ENCODE assay signal across 21 mouse cellular contexts in the genomic region with DNA sequence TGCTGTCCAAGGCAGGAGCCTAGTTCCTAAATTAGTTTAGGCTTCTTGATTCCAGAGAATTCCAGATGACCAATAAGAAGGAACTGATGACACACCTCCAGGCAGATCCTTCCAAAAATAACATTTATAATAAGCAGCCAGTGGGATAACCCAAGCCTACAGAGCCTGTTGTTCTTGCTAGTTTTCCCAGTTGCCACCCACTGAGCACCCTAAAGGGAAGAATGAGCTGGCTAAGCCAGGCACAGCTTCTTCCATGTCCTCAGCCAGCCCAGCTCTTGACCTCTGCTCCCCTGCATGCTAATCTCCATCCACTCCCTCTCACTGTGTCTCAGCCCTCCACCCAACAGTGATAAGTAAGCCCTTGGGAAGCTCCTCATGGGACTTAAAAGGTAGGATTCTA. TPM values are rescaled to one million over a fixed set of nuclear protein-coding genes. Genes with fewer than 3 reads are reported as not detected.
DNase-seq lines count a peak whose midpoint lies in the region; ATAC-seq and TF ChIP-seq lines count a peak whose summit lies in the region.
"Had no signal": no experiment of that assay in that cellular context is flagged by ENCODE, and none has a peak within 500 bp of the region (broad histone marks: within the 10 kb centered on the region; RNA-seq: fewer than 3 reads in every experiment).

No protein-coding gene starts in this region.

- POLR2A ChIA-PET in Patski (lab: Charles Lee) = interaction anchor here (1.2 kb wide), 1 partner anchor 10 kb away, joined by 3 read pairs; no protein-coding TSS in a partner anchor

- no peak overlapping the region for H3K4me3 ChIP-seq in hindbrain, embryonic 13.5 days
- H3K4me3 ChIP-seq: embryonic facial prominence, embryonic 12.5 days; erythroblast, embryonic 14.5 days; limb, embryonic 15.5 days; liver, embryonic 15.5 days; neural tube, embryonic 13.5 days had no signal

- H3K9ac ChIP-seq in hindbrain, embryonic 13.5 days = no peak overlapping the region
- H3K9ac ChIP-seq: embryonic facial prominence, embryonic 12.5 days; hindbrain, embryonic 14.5 days; limb, embryonic 15.5 days; liver, embryonic 15.5 days; neural tube, embryonic 13.5 days had no signal

- H3K4me1 ChIP-seq in hindbrain, embryonic 13.5 days (replicated peaks) = no peaks in the 10 kb centered on the region
- H3K4me1 ChIP-seq: embryonic facial prominence, embryonic 12.5 days; limb, embryonic 15.5 days; neural tube, embryonic 13.5 days had no signal

- no peak overlapping the region for H3K4me2 ChIP-seq in hindbrain, embryonic 13.5 days
- H3K4me2 ChIP-seq: embryonic facial prominence, embryonic 12.5 days; hindbrain, embryonic 14.5 days; limb, embryonic 15.5 days; liver, embryonic 15.5 days; neural tube, embryonic 13.5 days had no signal

- no peak for TF ChIP-seq CTCF in Patski (IDR thresholded peaks at IDR 0.05)

- intact Hi-C loops in heart, postnatal 25 days (cut with DNase I) = loop anchor here (5.0 kb wide), 1 partner anchor 52 kb away; a partner anchor contains a TSS

- peak; percentile 86 for ATAC-seq in Patski
- ATAC-seq in hindbrain, embryonic 13.5 days (ENCODE audit: low FRiP score) = no peak
- ATAC-seq: CD4-positive, CD25-positive, alpha-beta regulatory T cell, adult 4 months; forebrain, embryonic 14.5 days; intestine, embryonic 16.5 days; lung, postnatal 0 days had no signal

- H3K36me3 ChIP-seq in hindbrain, embryonic 13.5 days = no peaks in the 10 kb centered on the region
- H3K36me3 ChIP-seq: embryonic facial prominence, embryonic 12.5 days; neural tube, embryonic 13.5 days had no signal

- H3K27ac ChIP-seq in hindbrain, embryonic 13.5 days = no peak overlapping the region
- H3K27ac ChIP-seq: embryonic facial prominence, embryonic 12.5 days; hindbrain, embryonic 14.5 days; kidney, postnatal 0 days; limb, embryonic 15.5 days; liver, embryonic 15.5 days; neural tube, embryonic 13.5 days had no signal

- H3K27me3 ChIP-seq in Patski = no peaks in the 10 kb centered on the region
- H3K27me3 ChIP-seq in hindbrain, embryonic 13.5 days = no peaks in the 10 kb centered on the region
- H3K27me3 ChIP-seq: embryonic facial prominence, embryonic 12.5 days; limb, embryonic 15.5 days; liver, embryonic 15.5 days; neural tube, embryonic 13.5 days had no signal

- in situ Hi-C loops in Patski (cut with MboI; ENCODE audit: low pct_unique_long_range_greater_than_20kb) = no loop called here

- DNase-seq in heart, adult 9 months (ENCODE audit: low spot score in 2 of 2) = peak; percentile 35 to 62
- DNase-seq in heart, postnatal 25 days (ENCODE audit: low spot score) = no peak
- DNase-seq in testis, postnatal 14 days (ENCODE audit: low spot score) = peak; percentile 58
- DNase-seq in testis, postnatal 10 days (ENCODE audit: low spot score) = no peak
- DNase-seq in Patski (ENCODE audit: low read depth, low spot score) = peak; percentile 80
- DNase-seq in induced T-regulatory cell, adult 2 months (ENCODE audit: low read depth) = peak; percentile 43
- DNase-seq in kidney, adult 8-10 months = no peak
- DNase-seq: adrenal gland, adult 2 months; layer of hippocampus, postnatal 36 days had no signal

- CTCF ChIA-PET in Patski (lab: Charles Lee) = interaction anchor here (1.8 to 2.3 kb wide), 3 partner anchors 10 to 168 kb away, joined by 4 to 10 read pairs (median 4); no protein-coding TSS in a partner anchor

- H3K9me3 ChIP-seq in hindbrain, embryonic 13.5 days = no peaks in the 10 kb centered on the region
- H3K9me3 ChIP-seq: embryonic facial prominence, embryonic 12.5 days; limb, embryonic 15.5 days; liver, embryonic 15.5 days; neural tube, embryonic 13.5 days had no signal

RNA-seq across cellular contexts. Expression of a gene that starts 51.4 kb away (rescaled TPM):
- total RNA-seq in heart, postnatal 25 days (2021) = 10 to 100 TPM in 1 of 2 experiments, 1 to 10 TPM in 1; 9.9 to 11.6 TPM
- 145 TPM for polyA plus RNA-seq in Patski (2021)
- 2.7 and 3.0 TPM in 2 replicates for polyA plus RNA-seq in hindbrain, embryonic 13.5 days (2015; fragmentation: Nextera tagmentation; extraction: Ambion mirVana)

Comparison
In these comparisons a context has a peak if more than half of its experiments do, and no peak if none do; other contexts are left out.
1. DNase-seq: peak in heart, adult 9 months (2 of 2), testis, postnatal 14 days (single experiment), Patski (single experiment) and induced T-regulatory cell, adult 2 months (single experiment); none in heart, postnatal 25 days (single experiment), testis, postnatal 10 days (single experiment) and kidney, adult 8-10 months (0 of 2).
2. RNA of a gene that starts 51.4 kb away (polyA plus RNA-seq): 145 TPM in Patski (single experiment); 2.7 to 3.0 TPM in hindbrain, embryonic 13.5 days; every median in the first group is over 10 times any median in the second.